Mouse (Mus musculus) megakaryocyte, embryonic 14.5 days (primary cell): ENCODE measurements around the gene Uhrf1bp1.

ENCODE experiments used
- FLI1 ChIP-seq: IDR thresholded peaks from 2 replicates; pipeline ENCODE4 v1.6.1; 2012; ENCODE audit warnings: low read length, inconsistent platforms, mixed read lengths
- GATA1 ChIP-seq: IDR thresholded peaks from 3 replicates; pipeline ENCODE4 v1.6.1; 2012; ENCODE audit warnings: mixed read lengths, low read length, inconsistent platforms, borderline replicate concordance

DNA sequence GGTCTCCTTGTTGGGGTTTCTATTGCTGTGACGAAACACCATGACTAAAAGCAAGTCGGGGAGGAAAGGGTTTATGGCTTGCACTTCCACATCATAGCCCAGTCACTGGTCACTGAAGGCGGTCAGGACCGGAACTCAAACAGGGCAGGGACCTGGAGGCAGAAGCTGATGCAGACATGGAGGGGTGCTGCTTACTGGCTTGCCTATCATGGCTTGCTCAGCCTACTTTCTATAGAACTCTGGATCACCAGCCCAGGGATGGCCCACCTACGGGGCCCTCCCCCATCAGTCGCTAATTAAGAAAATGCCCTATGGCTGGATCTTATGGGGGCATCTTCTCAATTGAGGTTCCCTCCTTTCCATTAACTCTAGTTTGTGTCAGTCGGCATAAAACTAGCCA lies 55.1 kb downstream of the Uhrf1bp1 start:
- TF ChIP-seq GATA1: no peak
- no peak for TF ChIP-seq FLI1
